Comparison of ENCODE assay signal across 8 mouse cellular contexts in genomic region chr5:19227791-19228331, GRCm38 (mm10). TPM values are rescaled to one million over a fixed set of nuclear protein-coding genes. Genes with fewer than 3 reads are reported as not detected.
DNase-seq lines count a peak whose midpoint lies in the region; ATAC-seq and TF ChIP-seq lines count a peak whose summit lies in the region.

No protein-coding gene starts in this region.

- no peaks in the 10 kb centered on the region for H3K36me3 ChIP-seq in hindbrain, postnatal 0 days (ENCODE audit: insufficient read depth, low read length)

- no peaks in the 10 kb centered on the region for H3K9me3 ChIP-seq in hindbrain, postnatal 0 days (ENCODE audit: low read length)

- no peaks in the 10 kb centered on the region for H3K27me3 ChIP-seq in hindbrain, postnatal 0 days (ENCODE audit: insufficient read depth, low read length)

- H3K9ac ChIP-seq in hindbrain, postnatal 0 days (replicated peaks; ENCODE audit: low read length): peak overlapping the region; percentile 57

- peak overlapping the region; percentile 87 for H3K4me3 ChIP-seq in cortical plate, adult 2 months (ENCODE audit: insufficient read depth, low read length)
- peak overlapping the region; percentile 58 for H3K4me3 ChIP-seq in hindbrain, postnatal 0 days (ENCODE audit: low read length)

- DNase-seq in NIH3T3 (ENCODE audit: low read depth): peak; percentile 84
- peak; percentile 15 for DNase-seq in gastrocnemius, postnatal 10 days
- peak; percentile 48 for DNase-seq in hindbrain, postnatal 0 days (ENCODE audit: low spot score)
- DNase-seq in left cerebral cortex, adult 18-20 months (ENCODE audit: low spot score in 2 of 2): peak; percentile 59
- DNase-seq in lung, postnatal 36 days: peak; percentile 17
- DNase-seq in right cerebral cortex, postnatal 36 days (ENCODE audit: low spot score in 2 of 2): peak; percentile 22 to 49

- H3K4me1 ChIP-seq in cortical plate, adult 2 months (ENCODE audit: control insufficient read depth, insufficient read depth, low read length): no peaks in the 10 kb centered on the region
- no peaks in the 10 kb centered on the region for H3K4me1 ChIP-seq in hindbrain, postnatal 0 days (ENCODE audit: insufficient read depth, low read length)

- TF ChIP-seq CTCF in cortical plate, adult 2 months (IDR thresholded peaks at IDR 0.05; ENCODE audit: extremely low read depth, insufficient read depth, low read length): no peak
- TF ChIP-seq CTCF in hindbrain, postnatal 0 days (IDR thresholded peaks at IDR 0.05; ENCODE audit: low read depth): no peak

- 0 out of 2 replicates have a peak, but pooled peaks have one; percentile 41 for ATAC-seq in hindbrain, postnatal 0 days
- ATAC-seq in granulocyte monocyte progenitor cell, adult 5-6 weeks (replicated peaks; ENCODE audit: poor library complexity, severe bottlenecking): no peak

- H3K4me2 ChIP-seq in hindbrain, postnatal 0 days (ENCODE audit: low read depth, low read length): peak overlapping the region; percentile 94

- TF ChIP-seq POLR2A in cortical plate, adult 2 months (IDR thresholded peaks at IDR 0.05; ENCODE audit: extremely low read depth, insufficient read depth, low read length): no peak

- peak overlapping the region; percentile 68 for H3K27ac ChIP-seq in cortical plate, adult 2 months (ENCODE audit: insufficient read depth, low read length)
- H3K27ac ChIP-seq in hindbrain, postnatal 0 days: peak overlapping the region; percentile 74; the same call in 1 of the 2 replicates

- under 1% methylated on average over 14 of the region's 14 CpGs for whole genome bisulfite sequencing in hindbrain, postnatal 0 days

RNA-seq across cellular contexts. Expression of gene Magi2, which starts 1.0 kb away (rescaled TPM):
- 52.3 and 52.8 TPM in 2 replicates for polyA plus RNA-seq in cortical plate, adult 2 months (2012; rRNA removed)
- 1 to 10 TPM; 4.6 to 7.3 TPM for total RNA-seq in gastrocnemius, postnatal 10 days (2021)
- total RNA-seq in hindbrain, postnatal 0 days (2014; rRNA removed): 45.5 and 48.5 TPM in 2 replicates
- 17.3 and 19.3 TPM in 2 replicates for polyA plus RNA-seq in hindbrain, postnatal 0 days (2015; fragmentation: Nextera tagmentation; extraction: Ambion mirVana)
- 100 to 1,000 TPM; 125 to 134 TPM for total RNA-seq in left cerebral cortex, adult 18-20 months (2021)
- total RNA-seq in granulocyte monocyte progenitor cell, adult 5-6 weeks (2014; fragmentation: Nextera tagmentation): 0.19 and 0.56 TPM in 2 replicates
- 0.34 and 0.57 TPM in 2 replicates for total RNA-seq in granulocyte monocyte progenitor cell, adult 5-6 weeks (2017)

Comparison
In these comparisons a context has a peak if more than half of its experiments do, and no peak if none do; other contexts are left out.
1. DNase-seq: peak in every context shown above with its lines; median percentile 84 in NIH3T3; 59 in left cerebral cortex, adult 18-20 months; 48 in hindbrain, postnatal 0 days; 36 in right cerebral cortex, postnatal 36 days; 17 in lung, postnatal 36 days; 15 in gastrocnemius, postnatal 10 days.